In the genomic region with DNA sequence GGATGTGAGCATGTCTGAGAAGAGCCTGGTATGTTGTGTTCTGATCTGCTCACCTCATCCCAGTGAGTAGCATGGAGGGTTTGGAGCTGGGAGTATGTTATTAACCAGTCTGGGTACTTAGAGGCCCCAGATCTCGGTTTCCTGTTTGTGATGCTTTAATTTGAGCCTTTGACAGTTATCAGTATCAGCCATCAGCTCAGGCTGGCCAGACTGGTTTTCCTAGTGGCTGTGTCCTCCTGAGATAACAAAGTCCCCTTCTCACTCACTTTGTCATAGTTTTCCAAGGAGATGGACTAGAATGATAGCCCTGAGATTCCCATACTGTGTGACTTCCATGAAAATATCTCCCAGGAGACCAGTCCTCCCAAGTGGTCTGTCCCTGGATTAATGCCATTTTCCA, we compare ENCODE assay signal across 24 mouse cellular contexts. TPM values are rescaled to one million over a fixed set of nuclear protein-coding genes. Genes with fewer than 3 reads are reported as not detected.
"Had no signal": no experiment of that assay in that cellular context is flagged by ENCODE, and none has a peak within 500 bp of the region (broad histone marks: within the 10 kb centered on the region; RNA-seq: fewer than 3 reads in every experiment).

No protein-coding gene starts in this region.

- H3K27me3 ChIP-seq: liver, embryonic 13.5 days; liver, embryonic 15.5 days; neural tube, embryonic 13.5 days; neural tube, embryonic 15.5 days had no signal

- H3K36me3 ChIP-seq: liver, embryonic 13.5 days; liver, embryonic 15.5 days; lung, embryonic 15.5 days; neural tube, embryonic 13.5 days; neural tube, embryonic 15.5 days had no signal

- H3K27ac ChIP-seq: liver, embryonic 13.5 days; liver, embryonic 15.5 days; lung, embryonic 15.5 days; macrophage; neural tube, embryonic 13.5 days; neural tube, embryonic 15.5 days had no signal

- H3K4me3 ChIP-seq: liver, embryonic 13.5 days; liver, embryonic 15.5 days; lung, embryonic 15.5 days; megakaryocyte, embryonic 14.5 days; myocyte; neural tube, embryonic 13.5 days; neural tube, embryonic 15.5 days had no signal

- H3K4me1 ChIP-seq: liver, embryonic 13.5 days; liver, embryonic 15.5 days; lung, embryonic 15.5 days; neural tube, embryonic 15.5 days had no signal

- H3K9me3 ChIP-seq: liver, embryonic 13.5 days; liver, embryonic 15.5 days; lung, embryonic 15.5 days; megakaryocyte, embryonic 14.5 days; neural tube, embryonic 13.5 days; neural tube, embryonic 15.5 days had no signal

- ATAC-seq: liver, postnatal 0 days; lung, postnatal 0 days; midbrain, embryonic 16.5 days had no signal

- H3K4me2 ChIP-seq: liver, embryonic 13.5 days; liver, embryonic 15.5 days; lung, embryonic 15.5 days; midbrain, embryonic 11.5 days; neural tube, embryonic 13.5 days; neural tube, embryonic 15.5 days had no signal

- H3K9ac ChIP-seq: liver, embryonic 13.5 days; liver, embryonic 15.5 days; liver, postnatal 0 days; lung, embryonic 15.5 days; neural tube, embryonic 13.5 days; neural tube, embryonic 15.5 days had no signal

- DNase-seq: liver, embryonic 13.5 days; liver, postnatal 0 days; lung, adult 2 months; lung, postnatal 14 days; lung, postnatal 36 days; midbrain, embryonic 14.5 days; retina, postnatal 1 day; right cerebral cortex, adult 18-20 months; right cerebral cortex, postnatal 25 days; right cerebral cortex, postnatal 4 days; spleen, adult 18-20 months; thymus, adult 18-20 months; thymus, postnatal 14 days; thymus, postnatal 36 days had no signal

RNA-seq across cellular contexts. Expression of gene Lnx1, which starts 8.3 kb away (rescaled TPM):
- polyA plus RNA-seq: liver, embryonic 15.5 days; macrophage had no signal
